Mouse (Mus musculus) left cerebral cortex, postnatal 4 days (tissue): ENCODE data around the gene Atp6v1g1. TPM values are rescaled to one million over a fixed set of nuclear protein-coding genes. Genes with fewer than 3 reads are reported as not detected.

ENCODE experiments used
- DNase-seq: peaks from one replicate; pipeline ENCODE4 v3.0.0-alpha.2; 2022
- intact Hi-C: fragments of 180-260 bp; cut with DNase I; formaldehyde crosslinking; loops from one replicate; pipeline ENCODE4 v1.15.1; 2025
- total RNA-seq, 2 experiments: library from RNA; stranded (reverse); gene quantifications; 2 replicates each; pipeline ENCODE4 v1.2.3; 2021

Gene Atp6v1g1
- total RNA-seq, 2 experiments from 2014 or later = 142 to 154 TPM

DNA sequence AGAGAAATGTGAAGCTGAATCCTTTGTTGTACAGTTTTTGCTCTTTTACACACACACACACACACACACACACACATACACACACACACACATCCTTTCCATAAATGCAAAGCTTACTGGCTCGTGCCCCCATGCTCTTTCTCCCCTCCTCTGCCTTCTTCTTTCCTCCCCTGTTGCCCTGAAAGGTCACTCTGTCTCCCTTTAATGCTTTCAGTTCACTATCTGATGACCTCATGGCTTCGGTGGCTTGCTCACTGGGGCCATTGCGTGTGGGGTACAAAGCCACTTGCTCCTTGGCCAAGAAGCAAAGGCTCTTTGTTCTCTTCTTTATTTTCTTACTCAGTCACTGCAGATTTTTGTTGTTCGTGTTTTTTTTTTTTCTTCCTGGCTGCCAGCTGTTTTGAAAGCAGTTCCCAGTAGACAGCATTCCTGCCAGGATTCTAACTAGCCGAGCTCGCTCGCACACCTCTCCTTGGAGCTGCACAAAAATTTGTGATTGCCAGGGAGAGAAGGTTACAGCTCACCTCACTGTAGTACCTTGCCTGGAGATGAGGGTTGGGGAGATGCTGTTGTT lies 25.7 kb downstream of the Atp6v1g1 start:
- intact Hi-C loops = no loop called here
- no peak for DNase-seq

DNA sequence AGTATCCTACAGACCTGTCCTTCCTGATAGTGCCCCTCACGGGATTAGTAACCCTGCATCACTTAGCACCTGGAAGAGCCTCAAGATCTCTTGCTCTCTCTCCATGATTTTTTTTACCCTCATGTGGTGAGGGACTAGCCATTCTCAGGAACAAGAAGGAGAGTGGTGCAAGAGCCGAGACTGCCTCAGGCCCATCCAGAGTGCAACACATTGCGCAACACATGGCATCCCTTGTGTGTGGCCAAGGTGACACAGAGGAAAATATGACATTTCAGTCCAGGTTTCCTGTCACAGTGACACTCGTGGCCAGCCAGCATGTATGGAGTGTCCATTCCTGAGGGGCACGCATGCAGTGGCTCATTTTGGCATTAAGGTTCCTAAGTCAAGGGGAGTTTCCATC lies 28.0 kb downstream of the Atp6v1g1 start:
- no peak for DNase-seq
- intact Hi-C loops = no loop called here

- intact Hi-C loops = no loop called here
- DNase-seq = no peak
Measured at GRCm38 (mm10) chr4:63579649-63580048, 35.1 kb downstream of the Atp6v1g1 start.

GRCm38 (mm10) chr4:63580078-63580477 lies 35.5 kb downstream of the Atp6v1g1 start:
- no peak for DNase-seq
- intact Hi-C loops = no loop called here

DNA sequence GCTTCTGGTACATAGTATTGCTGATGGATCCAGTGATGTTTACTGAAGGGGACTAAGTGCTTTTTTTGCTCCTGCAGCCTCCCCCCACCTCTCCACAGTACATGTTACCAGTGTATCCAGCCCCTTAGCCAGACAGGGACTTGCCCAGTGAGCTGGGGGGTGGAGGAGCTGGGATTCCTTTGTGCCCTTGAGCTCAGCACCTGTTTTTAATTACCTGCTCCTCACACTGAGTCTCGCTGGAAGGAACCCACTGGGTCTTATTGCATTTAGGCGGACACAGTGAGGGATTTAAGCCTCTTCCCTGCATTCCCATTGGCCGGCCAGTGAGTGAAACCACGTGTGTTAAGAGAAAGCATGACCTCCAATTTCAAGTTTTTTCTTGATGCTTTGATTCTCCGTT lies 38.0 kb downstream of the Atp6v1g1 start:
- intact Hi-C loops = no loop called here
- DNase-seq = no peak

DNA sequence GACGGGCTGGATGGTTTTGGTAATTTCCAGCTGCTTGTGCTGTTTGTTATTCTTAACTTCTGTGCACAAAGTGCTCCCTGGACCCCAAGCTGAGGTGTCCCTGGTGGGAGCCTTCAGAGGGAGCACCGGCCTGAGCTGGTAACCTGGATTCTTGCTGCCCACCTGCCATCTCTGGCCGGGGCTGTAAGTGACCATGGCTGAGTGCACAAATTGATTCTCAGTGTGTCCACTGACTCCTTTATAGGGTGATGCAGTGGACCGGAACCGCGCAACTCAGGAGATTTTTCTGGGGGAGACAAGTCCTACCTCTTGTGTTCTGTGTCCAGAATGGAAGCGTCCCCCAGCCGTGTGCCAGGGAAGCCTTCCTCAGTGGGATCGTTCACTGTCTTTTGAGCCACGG lies 40.6 kb downstream of the Atp6v1g1 start:
- intact Hi-C loops = no loop called here
- DNase-seq = no peak

DNA sequence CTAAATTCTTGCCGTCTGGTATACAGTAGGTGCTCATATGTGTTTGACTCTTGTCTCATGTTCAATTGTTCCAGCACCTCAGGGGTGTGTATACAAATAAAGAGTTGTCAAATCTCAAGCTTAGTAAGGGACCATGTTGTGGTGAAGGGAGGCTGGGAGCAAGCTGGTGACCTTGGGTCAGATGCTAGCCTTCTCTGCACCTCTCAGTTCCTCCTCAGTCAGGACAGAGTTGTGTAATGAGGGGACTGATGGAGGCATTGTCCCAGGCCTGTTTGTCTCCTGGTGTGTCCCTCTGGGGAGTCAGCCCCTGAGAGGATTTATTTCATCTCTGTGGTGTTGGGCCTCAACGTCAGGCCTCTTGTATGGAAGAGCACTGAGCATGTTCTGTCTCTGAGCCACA lies 41.7 kb downstream of the Atp6v1g1 start:
- intact Hi-C loops = no loop called here
- DNase-seq = no peak

DNA sequence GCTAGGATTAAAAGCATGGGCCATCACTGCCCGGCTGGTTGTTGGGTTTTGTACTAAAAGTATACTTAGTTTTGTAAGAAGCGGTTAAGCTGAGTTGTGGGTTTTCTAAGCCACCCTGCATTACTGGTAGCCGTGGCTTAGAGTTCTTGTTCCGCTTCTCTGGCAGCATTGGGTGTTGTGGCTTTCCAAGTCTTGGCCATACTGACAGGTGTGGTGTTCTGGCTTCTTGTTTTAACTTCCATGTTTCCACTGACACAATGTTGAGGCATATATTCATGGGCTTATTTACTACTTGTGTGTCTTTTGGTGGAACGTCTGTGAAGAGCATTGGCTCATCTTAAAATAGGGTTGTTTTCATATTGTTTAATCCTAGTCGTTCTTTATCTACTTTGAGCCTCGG lies 45.4 kb downstream of the Atp6v1g1 start:
- no peak for DNase-seq
- intact Hi-C loops = no loop called here

DNA sequence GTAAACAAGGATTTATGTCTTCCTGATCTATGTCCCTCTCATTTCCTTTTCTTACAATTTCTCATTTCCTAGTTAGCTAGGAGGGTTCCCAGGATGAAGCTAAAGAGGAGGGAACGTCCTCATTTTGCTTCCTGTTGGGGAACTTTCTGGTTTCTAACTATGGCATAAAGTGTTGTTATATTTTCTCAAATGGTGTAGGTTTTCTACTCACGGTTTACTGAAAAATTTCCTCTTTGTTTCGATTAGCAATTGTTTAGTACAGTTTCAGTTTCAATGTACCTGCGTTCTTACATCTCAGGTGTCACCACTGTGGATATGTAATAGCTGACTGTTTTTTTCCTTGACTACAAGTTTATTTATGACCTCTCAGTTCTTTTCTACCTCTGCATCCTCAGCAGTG lies 46.0 kb downstream of the Atp6v1g1 start:
- no peak for DNase-seq
- intact Hi-C loops = no loop called here

- intact Hi-C loops = no loop called here
- DNase-seq = no peak
Measured at GRCm38 (mm10) chr4:63594459-63595110, 50.0 kb downstream of the Atp6v1g1 start.

DNA sequence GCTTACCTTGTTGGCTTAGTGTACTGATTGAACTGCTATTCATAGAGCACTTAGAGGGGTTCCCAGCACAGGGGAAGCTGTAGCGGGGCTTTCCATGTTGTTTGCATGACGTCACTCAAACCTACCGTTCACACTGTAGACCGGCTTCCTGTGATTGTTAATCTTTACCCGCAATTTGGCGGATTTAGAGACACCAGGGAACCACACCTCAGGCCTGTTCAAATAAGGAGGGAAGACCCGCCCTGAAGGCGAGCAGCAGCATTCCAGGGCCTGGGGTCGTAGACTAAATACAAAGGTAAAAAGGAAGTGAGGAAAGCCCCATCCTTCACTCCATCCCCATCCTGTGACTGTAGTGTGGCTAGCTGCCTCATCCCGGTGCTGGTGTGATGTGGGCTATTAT lies 50.7 kb downstream of the Atp6v1g1 start:
- intact Hi-C loops = no loop called here
- DNase-seq = no peak

- intact Hi-C loops = no loop called here
- no peak for DNase-seq
Measured at GRCm38 (mm10) chr4:63596010-63596409, 51.4 kb downstream of the Atp6v1g1 start.

Other genes with a start within 250 kb of the Atp6v1g1 start
- not detected for gene Orm1, start 200.2 kb upstream of the Atp6v1g1 start, total RNA-seq
- gene Orm3, start 188.6 kb upstream of the Atp6v1g1 start, total RNA-seq = not detected
- gene Orm2, start 182.3 kb upstream of the Atp6v1g1 start, total RNA-seq = not detected
- gene Akna, start 141.4 kb upstream of the Atp6v1g1 start, total RNA-seq = 1 to 10 TPM; 6.1 to 6.9 TPM
- 10 to 100 TPM; 24.9 to 28.6 TPM for gene Whrn, start 48.8 kb upstream of the Atp6v1g1 start, total RNA-seq
- gene Tmem268, start 14.0 kb downstream of the Atp6v1g1 start, total RNA-seq = 1 to 10 TPM; 3.9 to 4.4 TPM
- gene Gm11213, start 60.5 kb downstream of the Atp6v1g1 start, total RNA-seq = not detected
- gene Tex48, start 77.7 kb downstream of the Atp6v1g1 start, total RNA-seq = not detected
- gene Gm11214, start 118.6 kb downstream of the Atp6v1g1 start, total RNA-seq = not detected
- gene Tnfsf15, start 200.3 kb downstream of the Atp6v1g1 start, total RNA-seq = not detected